Mouse (Mus musculus) kidney, adult 2 months (tissue): Measurements from ENCODE around the gene Xylt1.

Experiments used
- CTCF ChIP-seq: fragments of 200-500 bp; conservative IDR thresholded peaks from 2 replicates; pipeline ENCODE4 v1.5.1; 2011; ENCODE audit warnings: low read depth, mild to moderate bottlenecking, control low read depth, low read length, moderate library complexity, mixed read lengths; ENCODE audit not compliant: insufficient read depth, insufficient read length
- POLR2A ChIP-seq: fragments of 200-500 bp; IDR thresholded peaks from one replicate; pipeline ENCODE4 v1.6.1; 2011; ENCODE audit warnings: low read depth, low read length, control low read depth

DNA sequence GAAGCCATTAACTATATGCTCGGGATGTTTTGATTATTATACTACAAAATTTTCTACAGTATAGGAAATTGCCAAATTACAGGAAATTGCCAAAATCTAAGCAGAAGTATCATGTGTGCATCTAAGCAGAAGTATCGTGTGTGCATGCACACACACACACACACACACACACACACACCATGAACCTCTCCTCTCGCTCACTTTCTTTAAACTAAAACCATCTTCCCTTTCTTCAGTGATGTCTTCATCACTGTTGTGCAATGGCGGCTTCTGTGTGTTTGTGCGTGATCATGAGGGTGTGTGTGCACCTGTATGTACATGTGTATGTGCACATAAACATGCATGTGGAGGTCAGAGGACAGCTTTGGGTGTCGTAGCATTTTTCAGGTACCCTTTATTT, 196.3 kb downstream of the Xylt1 start:
- TF ChIP-seq CTCF (no peak), POLR2A (no peak)
